Mouse (Mus musculus): ENCODE measurements at regions not wholly inside any gene's neighbourhood (a gene's known extent, or its start where the extent isn't known, plus 50 kb on each side); places are given as distances from the start of the nearest gene placed in this dataset.

- TF ChIP-seq SRF (IDR thresholded peaks at IDR 0.05; ENCODE audit: control insufficient read depth, insufficient read length, low read depth): no peak
- TF ChIP-seq MYOG (IDR thresholded peaks at IDR 0.05; ENCODE audit: control insufficient read depth in 1 of 3, insufficient read depth in 1 of 3, insufficient read length in 2 of 3, low read depth in 2 of 3): peak; percentile 22 to 77 (median 35)
- no peak for TF ChIP-seq USF1 (IDR thresholded peaks at IDR 0.05; ENCODE audit: low read depth)
- no peak for TF ChIP-seq REST (IDR thresholded peaks at IDR 0.05; ENCODE audit: insufficient read depth, insufficient read length)
- no peak for TF ChIP-seq POLR2AphosphoS2 (IDR thresholded peaks at IDR 0.05; ENCODE audit: insufficient read length, low read depth)
- TF ChIP-seq TCF12 (IDR thresholded peaks at IDR 0.05; ENCODE audit: insufficient read depth, poor library complexity, severe bottlenecking): no peak
- no peak for TF ChIP-seq TCF3 (IDR thresholded peaks at IDR 0.05; ENCODE audit: insufficient read length, low read depth)
- TF ChIP-seq MYOD1 (IDR thresholded peaks at IDR 0.05; ENCODE audit: control insufficient read depth in 1 of 3, insufficient read length in 2 of 3, low read depth in 2 of 3): peak in 2 of 3 experiments; percentile 63 to 70
- TF ChIP-seq MAX (IDR thresholded peaks at IDR 0.05; ENCODE audit: low read depth): no peak
- no peak for TF ChIP-seq POLR2A (IDR thresholded peaks at IDR 0.05; ENCODE audit: insufficient read length, low read depth)
- TF ChIP-seq E2F4 (IDR thresholded peaks at IDR 0.05; ENCODE audit: insufficient read depth): no peak
- TF ChIP-seq CEBPB (IDR thresholded peaks at IDR 0.05; ENCODE audit: insufficient read depth, poor library complexity, severe bottlenecking): no peak
- Histone ChIP-seq H3ac (ENCODE audit: control insufficient read depth, insufficient read length) (no peak overlapping the region), H3K4me3 (no peak overlapping the region), H3K79me2 (ENCODE audit: control insufficient read depth, insufficient read depth) (no peaks in the 10 kb centered on the region), H3K4me2 (ENCODE audit: low read depth) (no peak overlapping the region), H3K36me3 (ENCODE audit: control insufficient read depth, insufficient read depth) (no peaks in the 10 kb centered on the region), H3K27me3 (ENCODE audit: control insufficient read depth, insufficient read depth, insufficient read length) (no peaks in the 10 kb centered on the region)
Observed at GRCm38 (mm10) chr9:112831102-112831501, 595.4 kb upstream of the Arpp21 start.

DNA sequence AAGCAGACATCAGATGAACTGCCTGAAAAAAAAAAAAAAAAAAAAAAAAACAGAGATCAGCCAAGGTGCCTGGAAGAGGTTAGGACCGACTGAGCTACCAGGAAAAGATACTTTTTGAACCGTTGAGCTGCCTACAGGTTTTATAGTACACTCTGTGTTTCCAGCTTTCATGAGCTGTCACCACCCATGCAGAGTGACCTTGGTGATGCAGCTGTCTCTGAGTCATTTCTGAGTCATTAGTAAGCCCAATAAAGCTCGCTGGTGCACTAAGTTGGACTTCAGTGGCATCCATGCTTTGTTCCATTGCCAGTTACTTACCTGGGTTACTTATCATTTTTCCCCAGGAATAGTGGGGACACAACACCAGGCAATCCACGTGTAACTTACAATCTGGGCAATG is 592.9 kb upstream of the Arpp21 start:
- Histone ChIP-seq H3K36me3 (ENCODE audit: control insufficient read depth, insufficient read depth) (no peaks in the 10 kb centered on the region), H3ac (ENCODE audit: control insufficient read depth, insufficient read length) (no peak overlapping the region), H3K79me2 (ENCODE audit: control insufficient read depth, insufficient read depth) (no peaks in the 10 kb centered on the region)

DNA sequence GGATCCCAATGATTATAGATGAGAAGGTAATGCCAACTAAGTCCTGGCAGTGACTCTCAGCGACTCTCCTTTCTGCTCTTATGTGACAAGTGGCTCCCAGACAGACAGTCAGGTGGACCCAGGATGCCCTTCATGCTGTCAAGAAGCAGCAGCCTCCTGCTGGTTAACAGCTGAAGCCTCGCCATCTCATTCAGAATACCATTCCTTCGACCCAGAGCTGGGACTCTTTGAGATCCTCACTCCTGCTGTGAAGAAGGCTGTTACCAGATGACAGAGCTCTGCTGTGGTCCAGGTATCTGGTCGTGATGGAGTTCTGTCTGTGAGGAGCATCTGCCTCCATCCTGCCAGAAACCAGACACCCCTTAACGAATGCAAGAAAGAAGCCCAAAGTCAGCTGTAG is 590.9 kb upstream of the Arpp21 start:
- Histone ChIP-seq H3K79me2 (ENCODE audit: control insufficient read depth, insufficient read depth) (no peaks in the 10 kb centered on the region), H3K4me2 (ENCODE audit: low read depth) (no peak overlapping the region), H3ac (ENCODE audit: control insufficient read depth, insufficient read length) (no peak overlapping the region), H3K27me3 (ENCODE audit: control insufficient read depth, insufficient read depth, insufficient read length) (no peaks in the 10 kb centered on the region), H3K36me3 (ENCODE audit: control insufficient read depth, insufficient read depth) (no peaks in the 10 kb centered on the region), H3K4me3 (no peak overlapping the region)
- TF ChIP-seq MAX (IDR thresholded peaks at IDR 0.05; ENCODE audit: low read depth): no peak
- TF ChIP-seq CEBPB (IDR thresholded peaks at IDR 0.05; ENCODE audit: insufficient read depth, poor library complexity, severe bottlenecking): no peak
- no peak for TF ChIP-seq POLR2AphosphoS2 (IDR thresholded peaks at IDR 0.05; ENCODE audit: insufficient read length, low read depth)
- no peak for TF ChIP-seq MYOD1 (IDR thresholded peaks at IDR 0.05; ENCODE audit: control insufficient read depth in 1 of 3, insufficient read length in 2 of 3, low read depth in 2 of 3)
- no peak for TF ChIP-seq SRF (IDR thresholded peaks at IDR 0.05; ENCODE audit: control insufficient read depth, insufficient read length, low read depth)
- TF ChIP-seq REST (IDR thresholded peaks at IDR 0.05; ENCODE audit: insufficient read depth, insufficient read length): no peak
- no peak for TF ChIP-seq MYOG (IDR thresholded peaks at IDR 0.05; ENCODE audit: control insufficient read depth in 1 of 3, insufficient read depth in 1 of 3, insufficient read length in 2 of 3, low read depth in 2 of 3)
- TF ChIP-seq E2F4 (IDR thresholded peaks at IDR 0.05; ENCODE audit: insufficient read depth): no peak

More for the DNA sequence above, 592.9 kb upstream of the Arpp21 start:
- Histone ChIP-seq H3K4me3 (no peak overlapping the region), H3K4me2 (ENCODE audit: low read depth) (peak overlapping the region; percentile 39), H3K27me3 (ENCODE audit: control insufficient read depth, insufficient read depth, insufficient read length) (no peaks in the 10 kb centered on the region)
- no peak for TF ChIP-seq MAX (IDR thresholded peaks at IDR 0.05; ENCODE audit: low read depth)
- TF ChIP-seq MYOD1 (IDR thresholded peaks at IDR 0.05; ENCODE audit: control insufficient read depth in 1 of 3, insufficient read length in 2 of 3, low read depth in 2 of 3): peak; percentile 39 to 88 (median 65)
- TF ChIP-seq MYOG (IDR thresholded peaks at IDR 0.05; ENCODE audit: control insufficient read depth in 1 of 3, insufficient read depth in 1 of 3, insufficient read length in 2 of 3, low read depth in 2 of 3): peak in 2 of 3 experiments; percentile 44 to 81
- TF ChIP-seq REST (IDR thresholded peaks at IDR 0.05; ENCODE audit: insufficient read depth, insufficient read length): no peak
- TF ChIP-seq TCF12 (IDR thresholded peaks at IDR 0.05; ENCODE audit: insufficient read depth, poor library complexity, severe bottlenecking): peak; percentile 51

DNA sequence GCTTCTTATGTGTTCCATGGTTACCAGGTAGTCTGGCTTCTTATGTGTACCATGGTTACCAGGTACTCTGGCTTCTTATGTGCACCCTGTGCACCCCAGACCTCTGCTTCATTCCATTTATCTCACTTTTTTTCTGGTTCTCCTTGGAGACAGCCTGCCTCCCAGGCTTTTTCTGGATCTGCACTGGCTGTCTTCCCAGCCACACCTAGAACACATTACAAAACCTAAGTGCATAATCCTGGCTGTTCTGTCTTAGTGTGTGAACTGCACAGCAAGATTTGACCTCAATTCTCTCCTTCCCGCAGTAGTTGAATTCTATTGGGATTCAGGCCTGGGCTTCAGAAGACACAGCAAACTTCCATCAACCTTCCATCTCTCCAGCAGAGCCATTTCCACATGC is 586.2 kb upstream of the Arpp21 start:
- TF ChIP-seq TCF12 (IDR thresholded peaks at IDR 0.05; ENCODE audit: insufficient read depth, poor library complexity, severe bottlenecking) (no peak), CEBPB (IDR thresholded peaks at IDR 0.05; ENCODE audit: insufficient read depth, poor library complexity, severe bottlenecking) (no peak), POLR2A (IDR thresholded peaks at IDR 0.05; ENCODE audit: insufficient read length, low read depth) (no peak), POLR2AphosphoS2 (IDR thresholded peaks at IDR 0.05; ENCODE audit: insufficient read length, low read depth) (no peak), USF1 (IDR thresholded peaks at IDR 0.05; ENCODE audit: low read depth) (no peak), MAX (IDR thresholded peaks at IDR 0.05; ENCODE audit: low read depth) (no peak), MYOD1 (IDR thresholded peaks at IDR 0.05; ENCODE audit: control insufficient read depth in 1 of 3, insufficient read length in 2 of 3, low read depth in 2 of 3) (no peak), SRF (IDR thresholded peaks at IDR 0.05; ENCODE audit: control insufficient read depth, insufficient read length, low read depth) (no peak), TCF3 (IDR thresholded peaks at IDR 0.05; ENCODE audit: insufficient read length, low read depth) (no peak), REST (IDR thresholded peaks at IDR 0.05; ENCODE audit: insufficient read depth, insufficient read length) (no peak), MYOG (IDR thresholded peaks at IDR 0.05; ENCODE audit: control insufficient read depth in 1 of 3, insufficient read depth in 1 of 3, insufficient read length in 2 of 3, low read depth in 2 of 3) (no peak)
- no peaks in the 10 kb centered on the region for H3K27me3 ChIP-seq (ENCODE audit: control insufficient read depth, insufficient read depth, insufficient read length)
- no peak overlapping the region for H3ac ChIP-seq (ENCODE audit: control insufficient read depth, insufficient read length)
- H3K4me3 ChIP-seq: no peak overlapping the region
- no peaks in the 10 kb centered on the region for H3K36me3 ChIP-seq (ENCODE audit: control insufficient read depth, insufficient read depth)
- H3K4me2 ChIP-seq (ENCODE audit: low read depth): no peak overlapping the region
- no peaks in the 10 kb centered on the region for H3K79me2 ChIP-seq (ENCODE audit: control insufficient read depth, insufficient read depth)

DNA sequence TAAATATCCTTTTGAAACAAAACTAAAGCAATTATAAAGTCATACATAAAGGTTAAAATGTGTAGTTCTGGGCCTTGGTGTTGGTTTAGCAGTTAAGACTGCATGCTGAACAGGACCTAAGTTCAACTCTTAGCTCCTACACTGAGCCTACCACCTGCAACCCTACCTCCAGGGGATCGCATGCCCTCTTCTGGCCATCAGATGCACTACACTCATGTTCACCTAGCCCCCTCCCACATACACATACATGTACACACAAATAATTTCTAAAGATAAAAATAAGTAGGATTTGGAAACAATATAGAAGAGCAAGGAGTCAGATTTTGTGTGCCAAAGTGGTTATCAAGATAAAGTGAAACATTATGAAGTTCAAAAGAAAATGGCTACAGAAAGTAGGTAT is 576.2 kb upstream of the Arpp21 start:
- no peaks in the 10 kb centered on the region for H3K79me2 ChIP-seq (ENCODE audit: control insufficient read depth, insufficient read depth)
- H3K27me3 ChIP-seq (ENCODE audit: control insufficient read depth, insufficient read depth, insufficient read length): no peaks in the 10 kb centered on the region
- no peak overlapping the region for H3ac ChIP-seq (ENCODE audit: control insufficient read depth, insufficient read length)
- no peak for TF ChIP-seq MYOG (IDR thresholded peaks at IDR 0.05; ENCODE audit: control insufficient read depth in 1 of 3, insufficient read depth in 1 of 3, insufficient read length in 2 of 3, low read depth in 2 of 3)
- no peak for TF ChIP-seq TCF12 (IDR thresholded peaks at IDR 0.05; ENCODE audit: insufficient read depth, poor library complexity, severe bottlenecking)
- no peak for TF ChIP-seq POLR2A (IDR thresholded peaks at IDR 0.05; ENCODE audit: insufficient read length, low read depth)
- TF ChIP-seq CEBPB (IDR thresholded peaks at IDR 0.05; ENCODE audit: insufficient read depth, poor library complexity, severe bottlenecking): no peak
- TF ChIP-seq MAX (IDR thresholded peaks at IDR 0.05; ENCODE audit: low read depth): no peak
- no peak for TF ChIP-seq E2F4 (IDR thresholded peaks at IDR 0.05; ENCODE audit: insufficient read depth)
- no peak for TF ChIP-seq MYOD1 (IDR thresholded peaks at IDR 0.05; ENCODE audit: control insufficient read depth in 1 of 3, insufficient read length in 2 of 3, low read depth in 2 of 3)
- TF ChIP-seq SRF (IDR thresholded peaks at IDR 0.05; ENCODE audit: control insufficient read depth, insufficient read length, low read depth): no peak
- no peak for TF ChIP-seq TCF3 (IDR thresholded peaks at IDR 0.05; ENCODE audit: insufficient read length, low read depth)
- TF ChIP-seq USF1 (IDR thresholded peaks at IDR 0.05; ENCODE audit: low read depth): no peak
- TF ChIP-seq POLR2AphosphoS2 (IDR thresholded peaks at IDR 0.05; ENCODE audit: insufficient read length, low read depth): no peak
- TF ChIP-seq REST (IDR thresholded peaks at IDR 0.05; ENCODE audit: insufficient read depth, insufficient read length): no peak
- no peak overlapping the region for H3K4me2 ChIP-seq (ENCODE audit: low read depth)
- H3K4me3 ChIP-seq: no peak overlapping the region
- no peaks in the 10 kb centered on the region for H3K36me3 ChIP-seq (ENCODE audit: control insufficient read depth, insufficient read depth)

Data from myocyte (in vitro differentiated cells).